Mouse (Mus musculus) midbrain, postnatal 0 days (tissue): ENCODE data around the gene Rsad2. TPM values are rescaled to one million over a fixed set of nuclear protein-coding genes. Genes with fewer than 3 reads are reported as not detected.
A peak's percentile ranks its signal among the peaks of the same experiment; 100 is the strongest.

ENCODE experiments used
- ATAC-seq: fragments of 200-750 bp; cut with Nextera tagmentation; 2 replicates; pipeline ENCODE4 v1.8.0; 2017; ENCODE audit warnings: moderate number of reproducible peaks, mild to moderate bottlenecking, moderate TSS enrichment, moderate library complexity; ENCODE audit not compliant: low FRiP score
- DNase-seq: peaks from one replicate; pipeline ENCODE4 v3.0.0-alpha.2; 2015; ENCODE audit warnings: low spot score
- H3K27ac ChIP-seq: fragments of 300-500 bp; sonication (generic); 2 replicates; pipeline ENCODE4 v1.5.1; 2014; ENCODE audit warnings: low read depth, mild to moderate bottlenecking, low read length, mixed read lengths
- H3K27me3 ChIP-seq: fragments of 300-500 bp; sonication (generic); 2 replicates; pipeline ENCODE4 v1.6.1; 2014; ENCODE audit warnings: low read length, control low read depth, mixed read lengths; ENCODE audit not compliant: insufficient read depth
- H3K36me3 ChIP-seq: fragments of 300-500 bp; sonication (generic); 2 replicates; pipeline ENCODE4 v1.6.1; 2014; ENCODE audit warnings: low read length, control low read depth, mixed read lengths; ENCODE audit not compliant: insufficient read depth
- H3K4me1 ChIP-seq: fragments of 300-500 bp; sonication (generic); 2 replicates; pipeline ENCODE4 v1.6.1; 2014; ENCODE audit warnings: mild to moderate bottlenecking, control low read depth, antibody characterized with exemption, low read length, mixed read lengths; ENCODE audit not compliant: insufficient read depth
- H3K4me2 ChIP-seq: fragments of 300-500 bp; sonication (generic); 2 replicates; pipeline ENCODE4 v1.6.1; 2014; ENCODE audit warnings: low read depth, mild to moderate bottlenecking, low read length, mixed read lengths; ENCODE audit not compliant: poor library complexity, severe bottlenecking
- H3K4me3 ChIP-seq: fragments of 300-500 bp; sonication (generic); 2 replicates; pipeline ENCODE4 v1.5.1; 2014; ENCODE audit warnings: low read depth, mild to moderate bottlenecking, low read length, moderate library complexity
- H3K9ac ChIP-seq: fragments of 300-500 bp; sonication (generic); replicated peaks from 2 replicates; pipeline ENCODE4 v1.6.1; 2014; ENCODE audit warnings: mild to moderate bottlenecking, low read length, moderate library complexity, mixed read lengths; ENCODE audit not compliant: poor library complexity, severe bottlenecking
- H3K9me3 ChIP-seq: fragments of 300-500 bp; sonication (generic); 2 replicates; pipeline ENCODE4 v1.6.1; 2016; ENCODE audit warnings: low read length, control low read depth
- CTCF ChIP-seq: IDR thresholded peaks from 2 replicates; pipeline ENCODE4 v1.5.1; 2016; ENCODE audit warnings: antibody characterized with exemption, mild to moderate bottlenecking
- WGBS: fragments of 180-500 bp; shearing (Covaris S2); extraction: QIAGEN DNeasy Blood & Tissue Kit; methylation state at CpG from one replicate; pipeline ENCODE4 v1.1.7; 2014; 5-methylcytosine and 5-hydroxymethylcytosine counted together
- polyA plus RNA-seq: library from polyadenylated mRNA; unstranded; fragments of >200 nt; fragmentation: Nextera tagmentation; extraction: Ambion mirVana; gene quantifications from 2 replicates; pipeline ENCODE4 v1.2.1, GENCODE M21; 2015
- total RNA-seq: library from RNA; depleted of rRNA; stranded (reverse); fragments of >200 nt; gene quantifications from 2 replicates; pipeline ENCODE4 v1.2.3, GENCODE M21; 2014

Gene Rsad2
- total and polyA plus RNA-seq, 2 experiments from 2014 or later, result 0.95 to 1.3 TPM

DNA sequence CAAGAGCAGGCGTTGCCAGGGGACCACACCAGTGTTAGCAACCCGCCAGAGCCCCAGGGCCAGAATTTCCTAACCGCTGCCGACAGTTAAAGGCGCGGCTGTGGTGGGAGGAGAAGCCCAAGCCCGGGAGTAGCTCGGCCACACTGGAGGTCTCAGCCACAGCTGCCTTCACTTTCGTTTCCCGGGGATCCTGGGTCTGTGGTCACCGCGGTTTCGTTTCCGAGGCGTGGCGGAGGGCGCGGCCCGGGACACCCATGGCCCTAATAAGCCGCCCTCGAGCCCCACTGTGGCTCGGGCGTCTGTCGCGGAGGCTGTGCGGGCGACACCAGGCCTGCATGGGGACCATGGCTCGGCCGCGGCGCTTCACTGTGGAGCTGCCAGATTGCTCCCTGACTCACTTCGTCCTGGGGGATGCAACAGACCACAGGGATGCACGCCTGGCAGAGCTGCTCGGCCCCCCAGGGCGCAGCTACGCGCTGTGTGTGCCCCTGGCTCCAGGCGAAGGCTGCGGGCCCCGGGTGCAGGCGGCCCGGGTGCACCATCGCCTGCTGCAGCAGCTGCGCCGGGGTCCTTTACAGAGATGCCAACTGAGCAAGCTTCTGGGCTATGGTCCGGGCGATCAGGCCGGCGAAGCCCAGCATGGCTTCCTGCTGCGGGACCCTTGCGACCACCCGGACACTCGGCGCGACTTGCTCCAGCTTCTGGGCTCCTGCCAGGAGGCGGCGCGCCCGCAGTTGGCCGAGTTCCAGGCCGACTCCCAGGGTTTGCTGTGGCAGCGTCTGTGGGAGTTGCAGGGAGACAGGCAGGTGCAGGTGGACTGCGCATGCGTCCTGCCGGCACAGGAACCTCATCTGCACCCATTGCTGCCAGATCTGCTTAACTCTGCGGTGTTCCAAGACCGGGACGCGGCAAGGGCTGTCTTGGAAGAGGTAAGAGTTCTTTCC, 13.1 kb upstream of the Rsad2 start, which contains the start of gene Cmpk2:
Cmpk2 (plus strand) TSS at position 107 of the 944 bp plus-strand sequence.
- WGBS, result under 1% methylated on average over 57 of the region's 69 CpGs
- Histone ChIP-seq H3K36me3 (no peaks in the 10 kb centered on the region), H3K9me3 (no peaks in the 10 kb centered on the region), H3K9ac (peak within 1 kb of the TSS; percentile 90), H3K4me2 (peak within 1 kb of the TSS; percentile 91), H3K4me3 (peak within 1 kb of the TSS; percentile 62), H3K27me3 (no peaks in the 10 kb centered on the region), H3K27ac (peak within 1 kb of the TSS; percentile 97), H3K4me1 (peaks cover 5% of the 10 kb centered on the region; the same call in 1 of the 2 replicates)
- ATAC-seq (peak; percentile 83), DNase-seq (peak; percentile 87)
- TF ChIP-seq CTCF, result peak; percentile 54

GRCm38 (mm10) chr12:26465600-26465999, 9.3 kb upstream of the Rsad2 start:
- DNase-seq (no peak), ATAC-seq (no peak)
- 63% methylated on average over 5 of the region's 5 CpGs for WGBS
- H3K27ac ChIP-seq, result no peak overlapping the region
- TF ChIP-seq CTCF, result peak; percentile 19; the same call in 1 of the 2 replicates
- H3K9me3 ChIP-seq, result no peaks in the 10 kb centered on the region
- no peak overlapping the region for H3K4me3 ChIP-seq
- H3K4me2 ChIP-seq, result no peak overlapping the region
- no peaks in the 10 kb centered on the region for H3K27me3 ChIP-seq
- H3K4me1 ChIP-seq, result peaks cover 2% of the 10 kb centered on the region; the same call in 1 of the 2 replicates
- no peak overlapping the region for H3K9ac ChIP-seq
- H3K36me3 ChIP-seq, result no peaks in the 10 kb centered on the region

DNA sequence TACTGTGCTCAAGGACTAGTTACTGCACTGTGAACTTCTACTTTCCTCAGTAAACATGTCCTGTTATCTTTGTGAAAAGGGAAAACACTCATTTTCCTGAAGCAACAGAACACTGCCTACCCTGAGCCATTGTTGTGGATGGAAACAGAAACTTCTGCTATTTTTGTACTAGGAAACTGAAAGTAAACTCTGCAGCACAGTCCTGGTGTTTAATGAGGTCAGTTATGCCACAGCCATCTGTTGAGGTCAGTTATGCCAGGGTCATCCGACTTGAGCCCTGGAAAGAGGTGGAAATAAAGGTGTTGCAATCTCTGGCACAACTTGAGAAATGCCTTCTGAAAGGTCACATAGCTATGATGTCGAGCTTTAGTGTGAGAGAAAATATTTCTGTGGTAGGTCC, 3.8 kb upstream of the Rsad2 start:
- WGBS, result 66% methylated on average over 2 of the region's 2 CpGs
- ATAC-seq, result no peak
- Histone ChIP-seq H3K27me3 (no peaks in the 10 kb centered on the region), H3K4me1 (0 out of 2 replicates have a peak, but pooled peaks cover 4% of the 10 kb centered on the region), H3K4me3 (no peak overlapping the region), H3K4me2 (no peak overlapping the region), H3K9me3 (no peaks in the 10 kb centered on the region), H3K9ac (no peak overlapping the region), H3K36me3 (no peaks in the 10 kb centered on the region), H3K27ac (no peak overlapping the region)
- no peak for DNase-seq
- TF ChIP-seq CTCF, result no peak

DNA sequence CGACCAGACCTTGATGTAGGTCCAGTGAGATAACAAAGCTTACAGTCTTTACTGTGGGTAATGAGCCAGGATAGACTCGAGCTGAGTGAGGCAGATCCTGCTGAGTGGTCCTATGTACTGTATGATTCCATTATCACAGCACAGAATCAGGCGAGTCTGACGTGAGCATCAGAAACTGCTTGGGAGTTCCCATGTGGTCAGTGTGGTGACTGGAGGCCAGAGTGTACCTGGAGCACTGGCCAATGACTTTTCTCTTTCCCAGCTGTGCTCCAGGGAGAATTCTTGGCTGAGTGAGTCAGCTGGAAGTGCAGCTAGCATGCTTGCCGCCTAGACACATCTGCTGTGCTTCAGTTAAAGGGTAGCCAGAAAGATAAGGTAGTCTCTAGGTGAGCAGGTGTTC, 1.6 kb downstream of the Rsad2 start:
- Histone ChIP-seq H3K27me3 (no peaks in the 10 kb centered on the region), H3K9ac (no peak overlapping the region), H3K4me3 (no peak overlapping the region), H3K4me2 (no peak overlapping the region), H3K9me3 (no peaks in the 10 kb centered on the region), H3K4me1 (0 out of 2 replicates have a peak, but pooled peaks cover 4% of the 10 kb centered on the region), H3K36me3 (no peaks in the 10 kb centered on the region), H3K27ac (no peak overlapping the region)
- no peak for ATAC-seq
- no peak for DNase-seq
- TF ChIP-seq CTCF, result no peak
- 55% methylated on average over 5 of the region's 5 CpGs for WGBS

DNA sequence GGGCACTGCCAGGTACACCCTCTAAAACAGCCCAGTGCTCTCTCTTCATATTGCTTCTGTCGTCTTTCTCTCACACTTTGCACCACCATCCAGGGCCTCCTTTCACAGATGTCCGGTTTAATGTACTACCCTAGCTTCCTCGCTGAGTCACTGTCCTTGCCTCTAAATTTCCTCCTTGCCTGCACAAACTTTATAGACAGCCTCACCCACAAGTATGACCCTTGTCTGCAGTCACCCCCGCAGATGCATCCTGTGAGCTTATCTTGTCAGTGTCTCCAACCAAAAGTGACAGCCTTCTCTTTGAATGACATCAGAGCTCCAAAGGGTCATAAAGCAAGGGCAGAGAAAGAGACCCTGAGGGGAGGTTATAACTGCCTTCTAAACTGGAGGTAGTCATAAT, 3.3 kb downstream of the Rsad2 start:
- Histone ChIP-seq H3K36me3 (no peaks in the 10 kb centered on the region), H3K4me3 (no peak overlapping the region), H3K27me3 (no peaks in the 10 kb centered on the region), H3K27ac (no peak overlapping the region), H3K9me3 (no peaks in the 10 kb centered on the region), H3K4me2 (no peak overlapping the region), H3K4me1 (0 out of 2 replicates have a peak, but pooled peaks cover 4% of the 10 kb centered on the region), H3K9ac (no peak overlapping the region)
- no peak for TF ChIP-seq CTCF
- no peak for ATAC-seq
- DNase-seq, result no peak
- WGBS, result 88% methylated on average over 4 of the region's 4 CpGs

GRCm38 (mm10) chr12:26451150-26451549, 5.1 kb downstream of the Rsad2 start:
- DNase-seq, result no peak
- Histone ChIP-seq H3K27me3 (no peaks in the 10 kb centered on the region), H3K4me3 (no peak overlapping the region), H3K9ac (no peak overlapping the region), H3K4me2 (no peak overlapping the region), H3K27ac (no peak overlapping the region), H3K9me3 (no peaks in the 10 kb centered on the region), H3K4me1 (0 out of 2 replicates have a peak, but pooled peaks cover under 1% of the 10 kb centered on the region), H3K36me3 (no peaks in the 10 kb centered on the region)
- ATAC-seq, result no peak
- no peak for TF ChIP-seq CTCF
- 24% methylated on average over 1 of the region's 1 CpGs for WGBS
